Mouse (Mus musculus) layer of hippocampus, adult 8-10 months (tissue): ENCODE data around the gene S1pr2. TPM values are rescaled to one million over a fixed set of nuclear protein-coding genes. Genes with fewer than 3 reads are reported as not detected.

ENCODE experiments used
- microRNA-seq, 2 experiments: library from miRNA; unstranded; fragments of <30 nt; microRNA quantifications; one replicate each; pipeline ENCODE4 v1.2.0; 2022
- total RNA-seq, 4 experiments: library from RNA; stranded (reverse); gene quantifications; 2 replicates each; pipeline ENCODE4 v1.2.4; 2022

S1pr2 gene
- total RNA-seq, 4 experiments from 2014 or later: 1.3 to 4.4 (median 3.7) TPM

Small RNAs within 50 kb of the gene (microRNA-seq; reads per million reads assigned to microRNA genes)
- gene Mir7081: 0 to 2.5 reads per million in 2 experiments

Other genes with a start within 250 kb of the S1pr2 start
- gene Olfm2, start 230.4 kb downstream of the S1pr2 start, total RNA-seq: 10 to 100 TPM; 45.9 to 52.3 (median 47.0) TPM
- gene Col5a3, start 161.7 kb downstream of the S1pr2 start, total RNA-seq: 1 to 10 TPM; 1.2 to 2.9 (median 2.3) TPM
- gene Rdh8, start 158.3 kb downstream of the S1pr2 start, total RNA-seq: not detected
- 10 to 100 TPM; 83.6 to 95.7 (median 90.0) TPM for gene A230050P20Rik, start 108.1 kb downstream of the S1pr2 start, total RNA-seq
- gene Angptl6, start 97.1 kb downstream of the S1pr2 start, total RNA-seq: 1 to 10 TPM; 6.8 to 8.9 (median 8.5) TPM
- 10 to 100 TPM; 21.8 to 28.1 (median 24.6) TPM for gene Ppan, start 88.6 kb downstream of the S1pr2 start, total RNA-seq
- gene Eif3g, start 78.2 kb downstream of the S1pr2 start, total RNA-seq: 100 to 1,000 TPM; 118 to 139 (median 131) TPM
- 10 to 100 TPM; 32.9 to 38.4 (median 35.2) TPM for gene Dnmt1, start 16.9 kb downstream of the S1pr2 start, total RNA-seq
- 10 to 100 TPM; 60.1 to 65.7 (median 61.0) TPM for gene Mrpl4, start 26.0 kb upstream of the S1pr2 start, total RNA-seq
- 1 to 10 TPM; 2.8 to 9.8 (median 6.3) TPM for gene Icam1, start 39.2 kb upstream of the S1pr2 start, total RNA-seq
- gene Icam4, start 52.6 kb upstream of the S1pr2 start, total RNA-seq: 1 to 10 TPM in 3 of 4 experiments, under 1 TPM in 1; 0.49 to 1.8 (median 1.4) TPM
- gene Icam5, start 55.3 kb upstream of the S1pr2 start, total RNA-seq: 100 to 1,000 TPM; 302 to 315 (median 304) TPM
- gene Zglp1, start 90.3 kb upstream of the S1pr2 start, total RNA-seq: 1 to 10 TPM in 1 of 4 experiments, under 1 TPM in 1, not detected in 2; 0.87 to 1.1 TPM
- 1 to 10 TPM; 1.2 to 2.3 (median 2.2) TPM for gene Gm49373, start 96.3 kb upstream of the S1pr2 start, total RNA-seq
- 10 to 100 TPM; 47.3 to 69.6 (median 59.3) TPM for gene Fdx1l, start 96.8 kb upstream of the S1pr2 start, total RNA-seq
- gene Gm38431, start 115.2 kb upstream of the S1pr2 start, total RNA-seq: 1 to 10 TPM; 2.7 to 5.4 (median 4.0) TPM
- gene Raver1, start 115.2 kb upstream of the S1pr2 start, total RNA-seq: 10 to 100 TPM; 26.7 to 35.4 (median 31.6) TPM
- gene Tyk2, start 154.5 kb upstream of the S1pr2 start, total RNA-seq: 10 to 100 TPM; 17.1 to 20.7 (median 18.7) TPM
- gene Cdc37, start 173.2 kb upstream of the S1pr2 start, total RNA-seq: 100 to 1,000 TPM; 116 to 151 (median 131) TPM
- 10 to 100 TPM; 86.6 to 99.1 (median 93.6) TPM for gene Pde4a, start 188.9 kb upstream of the S1pr2 start, total RNA-seq